Mouse (Mus musculus) liver, embryonic 11.5 days (tissue): ENCODE measurements around the gene Mroh3. TPM values are rescaled to one million over a fixed set of nuclear protein-coding genes. Genes with fewer than 3 reads are reported as not detected.

ENCODE experiments used
- ATAC-seq: fragments of 200-750 bp; cut with Nextera tagmentation; replicated peaks from 2 replicates; pipeline ENCODE4 v1.8.0; 2017; ENCODE audit warnings: moderate number of reproducible peaks, mild to moderate bottlenecking, moderate TSS enrichment, moderate library complexity; ENCODE audit not compliant: low FRiP score
- DNase-seq: peaks from one replicate; pipeline ENCODE4 v3.0.0-alpha.2; 2017; ENCODE audit warnings: low spot score
- H3K27ac ChIP-seq: fragments of 300-500 bp; sonication (generic); 2 replicates; pipeline ENCODE4 v1.5.1; 2014; ENCODE audit warnings: mild to moderate bottlenecking, low read depth, low read length, control low read depth
- H3K27me3 ChIP-seq: fragments of 300-500 bp; sonication (generic); replicated peaks from 2 replicates; pipeline ENCODE4 v1.6.1; 2014; ENCODE audit warnings: low read length, mixed read lengths; ENCODE audit not compliant: control insufficient read depth, insufficient read depth
- H3K36me3 ChIP-seq: fragments of 300-500 bp; sonication (generic); 2 replicates; pipeline ENCODE4 v1.6.1; 2014; ENCODE audit warnings: mild to moderate bottlenecking, low read length, moderate library complexity, mixed read lengths; ENCODE audit not compliant: control insufficient read depth, insufficient read depth
- H3K4me1 ChIP-seq: fragments of 300-500 bp; sonication (generic); replicated peaks from 2 replicates; pipeline ENCODE4 v1.6.1; 2014; ENCODE audit warnings: low read length, mixed read lengths; ENCODE audit not compliant: control insufficient read depth, insufficient read depth
- H3K4me2 ChIP-seq: fragments of 300-500 bp; sonication (generic); 2 replicates; pipeline ENCODE4 v1.6.1; 2014; ENCODE audit warnings: mild to moderate bottlenecking, control low read depth, moderate library complexity
- H3K4me3 ChIP-seq: fragments of 300-500 bp; sonication (generic); 2 replicates; pipeline ENCODE4 v1.5.1; 2014; ENCODE audit warnings: low read depth, low read length, control low read depth
- H3K9ac ChIP-seq: fragments of 300-500 bp; sonication (generic); 2 replicates; pipeline ENCODE4 v1.6.1; 2014; ENCODE audit warnings: low read depth, low read length, control low read depth
- H3K9me3 ChIP-seq: fragments of 300-500 bp; sonication (generic); 2 replicates; pipeline ENCODE4 v1.6.1; 2016; ENCODE audit warnings: low read length, inconsistent platforms, mixed read lengths; ENCODE audit not compliant: control insufficient read depth
- WGBS: fragments of 180-500 bp; shearing (Covaris S2); extraction: QIAGEN DNeasy Blood & Tissue Kit; methylation state at CpG from one replicate; pipeline ENCODE4 v1.1.7; 2014; 5-methylcytosine and 5-hydroxymethylcytosine counted together
- polyA plus RNA-seq: library from polyadenylated mRNA; unstranded; fragments of >200 nt; fragmentation: Nextera tagmentation; extraction: Ambion mirVana; gene quantifications from 2 replicates; pipeline ENCODE4 v1.2.1, GENCODE M21; 2014

Mroh3 gene
- polyA plus RNA-seq, 1 experiment from 2014 or later, result not detected

GRCm38 (mm10) chr1:136232986-136233790 lies 20.6 kb upstream of the Mroh3 start:
- no peak overlapping the region for H3K27ac ChIP-seq
- WGBS, result 5% methylated on average over 23 of the region's 23 CpGs
- peaks cover 22% of the 10 kb centered on the region for H3K4me1 ChIP-seq
- ATAC-seq (no peak), DNase-seq (peak; percentile 41)
- no peaks in the 10 kb centered on the region for H3K36me3 ChIP-seq
- peak overlapping the region; percentile 85 for H3K4me2 ChIP-seq
- peak overlapping the region; percentile 21; the same call in 1 of the 2 replicates for H3K9ac ChIP-seq
- peak overlapping the region; percentile 57 for H3K4me3 ChIP-seq
- H3K9me3 ChIP-seq, result no peaks in the 10 kb centered on the region
- H3K27me3 ChIP-seq, result peaks cover 43% of the 10 kb centered on the region

GRCm38 (mm10) chr1:136232285-136232926 lies 19.8 kb upstream of the Mroh3 start:
- WGBS, result 6% methylated on average over 9 of the region's 9 CpGs
- Histone ChIP-seq H3K9me3 (no peaks in the 10 kb centered on the region), H3K36me3 (no peaks in the 10 kb centered on the region), H3K4me3 (peak overlapping the region; percentile 57), H3K4me2 (peak overlapping the region; percentile 85), H3K27me3 (peaks cover 43% of the 10 kb centered on the region), H3K4me1 (peaks cover 22% of the 10 kb centered on the region), H3K27ac (no peak overlapping the region), H3K9ac (no peak overlapping the region)
- DNase-seq (no peak), ATAC-seq (no peak)

GRCm38 (mm10) chr1:136231596-136231995 lies 19.0 kb upstream of the Mroh3 start:
- Histone ChIP-seq H3K4me2 (peak overlapping the region; percentile 85), H3K4me1 (peaks cover 22% of the 10 kb centered on the region), H3K9me3 (no peaks in the 10 kb centered on the region), H3K36me3 (no peaks in the 10 kb centered on the region), H3K4me3 (no peak overlapping the region), H3K27me3 (peaks cover 43% of the 10 kb centered on the region), H3K9ac (no peak overlapping the region), H3K27ac (no peak overlapping the region)
- DNase-seq (no peak), ATAC-seq (no peak)
- WGBS, result 13% methylated on average over 6 of the region's 6 CpGs

- Histone ChIP-seq H3K36me3 (no peaks in the 10 kb centered on the region), H3K4me3 (no peak overlapping the region), H3K27me3 (peaks cover 40% of the 10 kb centered on the region), H3K9me3 (no peaks in the 10 kb centered on the region), H3K9ac (no peak overlapping the region), H3K27ac (no peak overlapping the region), H3K4me2 (peak overlapping the region; percentile 11; the same call in 1 of the 2 replicates), H3K4me1 (peaks cover 22% of the 10 kb centered on the region)
- WGBS, result 41% methylated on average over 11 of the region's 11 CpGs
- no peak for ATAC-seq
- DNase-seq, result no peak
Measured at GRCm38 (mm10) chr1:136230201-136230600, 17.6 kb upstream of the Mroh3 start.

GRCm38 (mm10) chr1:136229040-136229373 lies 16.4 kb upstream of the Mroh3 start:
- Histone ChIP-seq H3K27ac (no peak overlapping the region), H3K4me3 (no peak overlapping the region), H3K4me1 (peaks cover 22% of the 10 kb centered on the region), H3K9me3 (no peaks in the 10 kb centered on the region), H3K36me3 (no peaks in the 10 kb centered on the region), H3K27me3 (peaks cover 29% of the 10 kb centered on the region), H3K9ac (no peak overlapping the region), H3K4me2 (peak overlapping the region; percentile 51)
- no peak for ATAC-seq
- 53% methylated on average over 6 of the region's 6 CpGs for WGBS
- DNase-seq, result no peak

GRCm38 (mm10) chr1:136228328-136229039 lies 15.9 kb upstream of the Mroh3 start:
- no peaks in the 10 kb centered on the region for H3K9me3 ChIP-seq
- ATAC-seq, result peak; percentile 50
- peaks cover 24% of the 10 kb centered on the region for H3K27me3 ChIP-seq
- peaks cover 22% of the 10 kb centered on the region for H3K4me1 ChIP-seq
- 0 out of 2 replicates have a peak overlapping the region, but pooled peaks have one; percentile 34 for H3K9ac ChIP-seq
- H3K4me2 ChIP-seq, result peak overlapping the region; percentile 51
- 15% methylated on average over 12 of the region's 13 CpGs for WGBS
- no peaks in the 10 kb centered on the region for H3K36me3 ChIP-seq
- peak; percentile 40 for DNase-seq
- H3K4me3 ChIP-seq, result no peak overlapping the region
- no peak overlapping the region for H3K27ac ChIP-seq

GRCm38 (mm10) chr1:136227870-136228269 lies 15.2 kb upstream of the Mroh3 start:
- Histone ChIP-seq H3K9ac (no peak overlapping the region), H3K4me3 (no peak overlapping the region), H3K4me1 (peaks cover 22% of the 10 kb centered on the region), H3K4me2 (no peak overlapping the region), H3K27ac (no peak overlapping the region), H3K9me3 (no peaks in the 10 kb centered on the region), H3K36me3 (no peaks in the 10 kb centered on the region), H3K27me3 (peaks cover 18% of the 10 kb centered on the region)
- WGBS, result 65% methylated on average over 4 of the region's 4 CpGs
- DNase-seq (no peak), ATAC-seq (no peak)

- peaks cover 22% of the 10 kb centered on the region for H3K4me1 ChIP-seq
- DNase-seq (no peak), ATAC-seq (no peak)
- 84% methylated on average over 8 of the region's 8 CpGs for WGBS
- no peak overlapping the region for H3K4me3 ChIP-seq
- no peaks in the 10 kb centered on the region for H3K9me3 ChIP-seq
- H3K36me3 ChIP-seq, result no peaks in the 10 kb centered on the region
- H3K4me2 ChIP-seq, result no peak overlapping the region
- no peak overlapping the region for H3K27ac ChIP-seq
- H3K9ac ChIP-seq, result no peak overlapping the region
- H3K27me3 ChIP-seq, result peaks cover 7% of the 10 kb centered on the region
Measured at GRCm38 (mm10) chr1:136226626-136227025, 14.0 kb upstream of the Mroh3 start.
